Comparison of ENCODE assay signal across 10 mouse cellular contexts in the genomic region with DNA sequence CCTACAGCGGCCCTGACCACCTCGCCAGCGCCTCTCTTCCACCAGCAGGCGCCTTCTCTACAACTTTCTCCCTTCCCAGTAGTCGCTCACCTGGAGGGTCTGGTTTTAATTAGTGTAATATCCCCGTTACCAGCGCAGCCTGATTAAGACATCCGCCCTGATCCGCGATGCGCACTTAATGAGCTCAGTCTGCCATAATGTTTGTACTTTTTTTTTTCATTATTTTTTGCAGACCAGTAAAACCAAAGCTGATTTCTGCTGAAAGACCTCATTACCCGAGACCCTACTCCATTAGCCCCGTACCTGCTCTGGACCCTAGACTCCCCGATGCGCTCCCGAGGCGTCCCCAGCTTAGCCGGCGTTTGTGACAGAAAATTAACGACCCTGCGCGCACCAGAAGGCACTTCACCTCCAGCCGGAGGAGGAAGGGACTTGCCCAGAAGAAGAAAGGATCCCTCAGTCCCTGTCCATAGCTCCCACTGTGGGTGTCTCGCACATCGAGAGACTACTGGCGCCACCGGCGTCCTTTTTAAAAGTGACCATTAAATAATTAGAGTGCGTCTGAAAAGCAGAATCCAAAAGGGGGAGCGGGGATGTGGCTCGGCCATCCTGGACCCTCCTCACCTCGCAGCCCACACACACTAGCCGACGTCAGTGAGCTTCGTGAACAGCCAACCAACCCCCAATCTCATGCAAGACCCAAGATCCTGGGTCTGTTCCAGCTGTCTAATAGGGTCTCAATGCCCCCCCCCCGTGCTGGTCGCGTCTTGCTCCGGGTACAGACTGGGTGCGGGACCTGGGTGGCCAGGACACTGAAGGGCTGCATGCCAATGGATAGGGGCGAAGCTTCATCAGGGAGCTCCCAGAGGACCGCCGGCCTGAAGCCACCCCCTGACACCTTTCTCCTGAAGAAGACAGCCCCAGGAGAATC. TPM values are rescaled to one million over a fixed set of nuclear protein-coding genes. Genes with fewer than 3 reads are reported as not detected.
A peak's percentile ranks its signal among the peaks of the same experiment; 100 is the strongest.
DNase-seq lines count a peak whose midpoint lies in the region; ATAC-seq and TF ChIP-seq lines count a peak whose summit lies in the region.
"Had no signal": no experiment of that assay in that cellular context is flagged by ENCODE, and none has a peak within 500 bp of the region (broad histone marks: within the 10 kb centered on the region; RNA-seq: fewer than 3 reads in every experiment).

No protein-coding gene starts in this region.

- H3K27ac ChIP-seq in left cerebral cortex, adult 2 months = peak overlapping the region; percentile 97
- no peak overlapping the region for H3K27ac ChIP-seq in embryonic facial prominence, embryonic 15.5 days (replicated peaks)
- peak overlapping the region; percentile 93 for H3K27ac ChIP-seq in hindbrain, postnatal 0 days
- H3K27ac ChIP-seq in stomach, embryonic 14.5 days (ENCODE audit: low read length) = no peak overlapping the region

- H3K9me3 ChIP-seq in embryonic facial prominence, embryonic 15.5 days (replicated peaks) = no peaks in the 10 kb centered on the region
- no peaks in the 10 kb centered on the region for H3K9me3 ChIP-seq in hindbrain, postnatal 0 days (ENCODE audit: low read length)
- no peaks in the 10 kb centered on the region for H3K9me3 ChIP-seq in stomach, embryonic 14.5 days (ENCODE audit: control insufficient read depth, low read depth, low read length)

- intact Hi-C loops in left cerebral cortex, adult 2 months (cut with DNase I) = loop anchor here (1.0 to 2.0 kb wide), 2 partner anchors 45 to 114 kb away; no protein-coding TSS in a partner anchor
- intact Hi-C loops in left cerebral cortex, postnatal 14 days (cut with DNase I) = loop anchor here (5.0 to 10.0 kb wide), 3 partner anchors 50 to 150 kb away; no protein-coding TSS in a partner anchor

- no peak for DNase-seq in left cerebral cortex, adult 2 months (ENCODE audit: extremely low spot score in 1 of 2, low spot score in 2 of 2)
- no peak for DNase-seq in left cerebral cortex, postnatal 14 days (ENCODE audit: low spot score in 2 of 2)
- DNase-seq in hindbrain, postnatal 0 days (ENCODE audit: low spot score) = peak; percentile 61
- DNase-seq in layer of hippocampus, postnatal 14 days (ENCODE audit: low spot score in 2 of 2) = no peak
- no peak for DNase-seq in lung, postnatal 14 days
- DNase-seq: gastrocnemius, postnatal 10 days; lung, postnatal 36 days; right cerebral cortex, postnatal 4 days had no signal

- no peak; the same call in 1 of the 2 replicates for TF ChIP-seq CTCF in left cerebral cortex, adult 2 months (IDR thresholded peaks at IDR 0.05)
- TF ChIP-seq CTCF in hindbrain, postnatal 0 days (IDR thresholded peaks at IDR 0.05; ENCODE audit: low read depth) = no peak

- WGBS in embryonic facial prominence, embryonic 15.5 days = 3% methylated on average over 43 of the region's 43 CpGs
- under 1% methylated on average over 43 of the region's 43 CpGs for WGBS in hindbrain, postnatal 0 days
- 4% methylated on average over 43 of the region's 43 CpGs for WGBS in stomach, embryonic 14.5 days

- no peak for ATAC-seq in embryonic facial prominence, embryonic 15.5 days (ENCODE audit: insufficient number of reproducible peaks, low FRiP score, low TSS enrichment, low read depth)
- no peak for ATAC-seq in hindbrain, postnatal 0 days
- ATAC-seq in stomach, embryonic 14.5 days (ENCODE audit: insufficient number of reproducible peaks, insufficient read depth, low FRiP score, low read depth) = no peak

- H3K4me2 ChIP-seq in embryonic facial prominence, embryonic 15.5 days (replicated peaks) = peak overlapping the region; percentile 92
- H3K4me2 ChIP-seq in hindbrain, postnatal 0 days (ENCODE audit: low read depth, low read length) = peak overlapping the region; percentile 83
- peak overlapping the region; percentile 82 for H3K4me2 ChIP-seq in stomach, embryonic 14.5 days (replicated peaks; ENCODE audit: low read depth, low read length)

- peaks cover 27% of the 10 kb centered on the region for H3K4me1 ChIP-seq in embryonic facial prominence, embryonic 15.5 days
- H3K4me1 ChIP-seq in hindbrain, postnatal 0 days (ENCODE audit: insufficient read depth, low read length) = peaks cover 13% of the 10 kb centered on the region; the same call in 1 of the 2 replicates
- peaks cover 6% of the 10 kb centered on the region; the same call in 1 of the 2 replicates for H3K4me1 ChIP-seq in stomach, embryonic 14.5 days (ENCODE audit: control insufficient read depth, insufficient read depth, low read length)

- H3K27me3 ChIP-seq in embryonic facial prominence, embryonic 15.5 days = peaks cover 79% of the 10 kb centered on the region
- no peaks in the 10 kb centered on the region for H3K27me3 ChIP-seq in hindbrain, postnatal 0 days (ENCODE audit: insufficient read depth, low read length)
- peaks cover 44% of the 10 kb centered on the region for H3K27me3 ChIP-seq in stomach, embryonic 14.5 days (ENCODE audit: control insufficient read depth, insufficient read depth, low read length)

- no peaks in the 10 kb centered on the region for H3K36me3 ChIP-seq in embryonic facial prominence, embryonic 15.5 days
- H3K36me3 ChIP-seq in hindbrain, postnatal 0 days (ENCODE audit: insufficient read depth, low read length) = no peaks in the 10 kb centered on the region
- H3K36me3 ChIP-seq in stomach, embryonic 14.5 days (ENCODE audit: control insufficient read depth, insufficient read depth, low read length) = no peaks in the 10 kb centered on the region

- H3K4me3 ChIP-seq in left cerebral cortex, adult 2 months = peak overlapping the region; percentile 82
- H3K4me3 ChIP-seq in embryonic facial prominence, embryonic 15.5 days (replicated peaks) = peak overlapping the region; percentile 49
- peak overlapping the region; percentile 81 for H3K4me3 ChIP-seq in hindbrain, postnatal 0 days (ENCODE audit: low read length)
- H3K4me3 ChIP-seq in stomach, embryonic 14.5 days (ENCODE audit: low read depth, low read length) = peak overlapping the region; percentile 39; the same call in 1 of the 2 replicates

- H3K9ac ChIP-seq in embryonic facial prominence, embryonic 15.5 days = no peak overlapping the region
- H3K9ac ChIP-seq in hindbrain, postnatal 0 days (replicated peaks; ENCODE audit: low read length) = peak overlapping the region; percentile 88
- no peak overlapping the region for H3K9ac ChIP-seq in stomach, embryonic 14.5 days (replicated peaks; ENCODE audit: low read depth, low read length)

RNA-seq across cellular contexts. Expression of a gene that starts 3.7 kb away (rescaled TPM):
- 100 to 1,000 TPM; 345 to 353 TPM for total RNA-seq in left cerebral cortex, adult 2 months (2021)
- 100 to 1,000 TPM; 297 to 325 TPM for total RNA-seq in left cerebral cortex, postnatal 14 days (2021)
- 0.55 and 0.58 TPM in 2 replicates for polyA plus RNA-seq in embryonic facial prominence, embryonic 15.5 days (2015; fragmentation: Nextera tagmentation; extraction: Ambion mirVana)
- total RNA-seq in hindbrain, postnatal 0 days (2014; rRNA removed) = 50.0 and 52.6 TPM in 2 replicates
- 75.5 and 76.8 TPM in 2 replicates for polyA plus RNA-seq in hindbrain, postnatal 0 days (2015; fragmentation: Nextera tagmentation; extraction: Ambion mirVana)
- polyA plus RNA-seq in stomach, embryonic 14.5 days (2014; fragmentation: Nextera tagmentation; extraction: Ambion mirVana) = 1.2 and 2.5 TPM in 2 replicates
- 100 to 1,000 TPM; 224 to 233 TPM for total RNA-seq in layer of hippocampus, postnatal 14 days (2021)

Comparison
In these comparisons a context has a peak if more than half of its experiments do, and no peak if none do; other contexts are left out.
1. H3K27ac ChIP-seq: peak in left cerebral cortex, adult 2 months (single experiment) and hindbrain, postnatal 0 days (single experiment); none in embryonic facial prominence, embryonic 15.5 days (single experiment) and stomach, embryonic 14.5 days (single experiment).
2. Peak in every context shown above with its lines, with median percentiles within 50 percentile points of each other: H3K4me3 ChIP-seq and H3K4me2 ChIP-seq.